Mouse (Mus musculus): ENCODE measurements around the gene Kcnk7.

DNA sequence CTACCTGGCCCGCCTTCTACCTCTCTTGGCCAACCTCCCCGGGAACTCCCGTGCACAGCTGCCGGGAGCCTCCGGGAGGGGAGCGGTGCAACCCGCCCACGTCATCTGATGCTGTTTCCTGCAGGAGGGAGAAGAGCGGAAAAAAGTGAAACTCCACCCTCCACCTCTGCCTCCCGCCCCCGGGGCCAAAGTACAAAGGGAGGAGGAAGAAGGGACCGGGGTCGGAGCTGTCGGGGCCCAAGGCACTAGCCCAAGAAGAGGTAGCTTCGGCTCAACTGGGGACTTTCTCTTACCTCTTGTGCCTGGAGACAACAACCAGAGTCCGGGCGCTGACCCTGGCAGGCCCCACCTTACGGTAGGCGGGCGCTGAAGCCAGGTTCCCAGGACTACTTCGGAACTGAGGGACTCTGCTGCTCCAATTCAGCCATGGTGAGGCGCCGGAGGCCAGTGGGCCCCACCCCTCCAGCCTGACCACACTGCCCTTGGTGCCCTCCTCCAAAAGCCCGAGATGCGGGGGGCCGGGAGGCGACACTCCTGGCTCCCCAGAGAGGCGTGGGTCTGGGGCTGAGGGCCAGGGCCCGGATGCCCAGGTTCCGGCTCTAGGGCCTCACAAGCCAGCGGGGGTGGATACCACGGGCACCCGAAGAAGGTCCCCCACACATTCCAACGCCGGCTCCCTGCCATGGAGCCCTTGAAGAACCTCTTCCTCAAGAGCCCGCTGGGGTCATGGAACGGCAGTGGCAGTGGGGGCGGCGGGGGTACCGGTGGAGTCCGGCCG is 14.4 kb upstream of the Kcnk7 start:
- TF ChIP-seq CTCF (IDR thresholded peaks at IDR 0.05; ENCODE audit: insufficient read depth, low read depth, low read length) (no peak), POLR2A (IDR thresholded peaks at IDR 0.05; ENCODE audit: insufficient read depth, low read depth, low read length) (peak; percentile 42; the same call in 1 of the 2 replicates)

All from olfactory bulb, adult 2 months (tissue).